ENCODE assay signal across 8 mouse cellular contexts in the genomic region with DNA sequence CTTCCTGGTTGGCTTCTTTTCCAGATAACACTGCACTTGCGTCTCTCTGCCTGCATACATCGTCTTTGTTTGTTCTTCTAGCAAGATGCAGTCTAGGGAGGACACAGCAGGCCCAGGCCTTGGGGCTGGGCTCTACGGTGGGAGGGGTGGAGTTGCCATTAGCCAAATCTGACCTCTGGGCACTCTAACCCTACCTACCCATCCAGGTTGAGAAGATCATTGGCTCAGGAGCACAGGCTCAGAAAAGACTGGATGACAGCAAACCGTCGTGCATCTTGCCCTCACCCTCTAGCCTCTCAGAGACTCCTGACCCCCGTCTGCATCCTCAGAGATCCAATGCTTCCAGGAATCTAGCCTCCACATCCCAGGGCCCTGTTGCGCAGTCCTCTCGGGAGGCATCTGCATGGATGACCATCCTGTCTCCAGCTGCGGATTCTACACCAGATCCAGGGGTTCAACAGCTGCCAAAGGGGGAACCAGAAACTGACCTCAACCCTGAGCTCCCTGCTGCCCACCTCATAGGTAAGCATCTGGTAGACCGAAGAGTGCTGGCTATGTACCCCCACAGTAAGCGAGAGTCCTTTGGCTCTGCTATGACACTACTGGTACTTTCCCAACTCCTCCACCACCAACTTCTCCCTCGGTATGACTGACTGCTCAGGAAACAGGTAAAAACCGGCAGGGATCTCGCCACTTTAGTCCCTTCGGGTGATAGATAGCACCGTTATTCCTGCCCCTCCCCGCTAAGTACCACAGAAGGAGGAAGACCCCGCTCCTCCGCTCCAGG. TPM values are rescaled to one million over a fixed set of nuclear protein-coding genes. Genes with fewer than 3 reads are reported as not detected.
DNase-seq lines count a peak whose midpoint lies in the region; ATAC-seq and TF ChIP-seq lines count a peak whose summit lies in the region.

No protein-coding gene starts in this region.

- ATAC-seq in heart, embryonic 15.5 days (replicated peaks; ENCODE audit: insufficient number of reproducible peaks, insufficient read depth, low FRiP score, low read depth), result 0 out of 2 replicates have a peak, but pooled peaks have one; percentile 20
- ATAC-seq in G1E (ENCODE audit: extremely low read depth, insufficient number of reproducible peaks, low FRiP score, poor library complexity, severe bottlenecking), result no peak
- peak; percentile 51; the same call in 1 of the 2 replicates for ATAC-seq in hindbrain, embryonic 15.5 days (ENCODE audit: low FRiP score, low read depth)
- ATAC-seq in midbrain, embryonic 14.5 days (ENCODE audit: low FRiP score, low TSS enrichment), result no peak

- no peaks in the 10 kb centered on the region for H3K36me3 ChIP-seq in heart, embryonic 15.5 days
- no peaks in the 10 kb centered on the region for H3K36me3 ChIP-seq in G1E (replicated peaks)
- no peaks in the 10 kb centered on the region for H3K36me3 ChIP-seq in hindbrain, embryonic 15.5 days
- no peaks in the 10 kb centered on the region for H3K36me3 ChIP-seq in midbrain, embryonic 14.5 days (ENCODE audit: control insufficient read depth, insufficient read depth, low read length)

- DNase-seq in heart, postnatal 4 days, result no peak
- DNase-seq in G1E (ENCODE audit: low spot score), result no peak
- no peak for DNase-seq in midbrain, embryonic 14.5 days
- no peak for DNase-seq in gastrocnemius, postnatal 10 days
- DNase-seq in layer of hippocampus, adult 9-11 months, result no peak
- DNase-seq in adrenal gland, postnatal 36 days, result no peak

- no peaks in the 10 kb centered on the region for H3K9me3 ChIP-seq in heart, embryonic 15.5 days (replicated peaks)
- H3K9me3 ChIP-seq in G1E (replicated peaks), result no peaks in the 10 kb centered on the region; the same call in 1 of the 2 replicates
- no peaks in the 10 kb centered on the region for H3K9me3 ChIP-seq in hindbrain, embryonic 15.5 days
- no peaks in the 10 kb centered on the region for H3K9me3 ChIP-seq in midbrain, embryonic 14.5 days (ENCODE audit: control insufficient read depth, low read length)

- no peak overlapping the region for H3K27ac ChIP-seq in heart, embryonic 15.5 days
- no peak overlapping the region for H3K27ac ChIP-seq in hindbrain, embryonic 15.5 days (replicated peaks)
- H3K27ac ChIP-seq in midbrain, embryonic 14.5 days (replicated peaks; ENCODE audit: low read depth, low read length), result no peak overlapping the region

- H3K4me1 ChIP-seq in heart, embryonic 15.5 days (replicated peaks), result peaks cover 18% of the 10 kb centered on the region
- peaks cover 55% of the 10 kb centered on the region for H3K4me1 ChIP-seq in G1E (ENCODE audit: insufficient read depth, low read depth, low read length)
- peaks cover 10% of the 10 kb centered on the region for H3K4me1 ChIP-seq in hindbrain, embryonic 15.5 days (replicated peaks)
- H3K4me1 ChIP-seq in midbrain, embryonic 14.5 days (ENCODE audit: control insufficient read depth, insufficient read depth, low read length), result peaks cover 6% of the 10 kb centered on the region; the same call in 1 of the 2 replicates

- 29% methylated on average over 19 of the region's 19 CpGs for WGBS in heart, embryonic 15.5 days
- WGBS in hindbrain, embryonic 15.5 days, result 43% methylated on average over 19 of the region's 19 CpGs
- WGBS in midbrain, embryonic 14.5 days, result 46% methylated on average over 19 of the region's 19 CpGs

- H3K4me3 ChIP-seq in heart, embryonic 15.5 days, result peak overlapping the region; percentile 57
- H3K4me3 ChIP-seq in G1E (ENCODE audit: low read depth, low read length), result peak overlapping the region; percentile 63; the same call in 1 of the 2 replicates
- H3K4me3 ChIP-seq in hindbrain, embryonic 15.5 days, result peak overlapping the region; percentile 40
- H3K4me3 ChIP-seq in midbrain, embryonic 14.5 days (replicated peaks; ENCODE audit: low read depth, low read length), result peak overlapping the region; percentile 30

- H3K27me3 ChIP-seq in heart, embryonic 15.5 days, result peaks cover 57% of the 10 kb centered on the region
- peaks cover 40% of the 10 kb centered on the region for H3K27me3 ChIP-seq in G1E (ENCODE audit: insufficient read depth, low read length)
- H3K27me3 ChIP-seq in hindbrain, embryonic 15.5 days, result peaks cover 34% of the 10 kb centered on the region
- peaks cover 29% of the 10 kb centered on the region for H3K27me3 ChIP-seq in midbrain, embryonic 14.5 days (ENCODE audit: control insufficient read depth, insufficient read depth, low read length)

- TF ChIP-seq CTCF in G1E (IDR thresholded peaks at IDR 0.05; ENCODE audit: low read depth, low read length), result no peak

- peak overlapping the region; percentile 92 for H3K4me2 ChIP-seq in heart, embryonic 15.5 days
- peak overlapping the region; percentile 69 for H3K4me2 ChIP-seq in hindbrain, embryonic 15.5 days
- H3K4me2 ChIP-seq in midbrain, embryonic 14.5 days (ENCODE audit: low read length), result peak overlapping the region; percentile 62

- peak overlapping the region; percentile 56 for H3K9ac ChIP-seq in heart, embryonic 15.5 days
- H3K9ac ChIP-seq in hindbrain, embryonic 15.5 days, result 0 out of 2 replicates have a peak overlapping the region, but pooled peaks have one; percentile 36
- peak overlapping the region; percentile 42; the same call in 1 of the 2 replicates for H3K9ac ChIP-seq in midbrain, embryonic 14.5 days (replicated peaks; ENCODE audit: low read length)

RNA-seq across cellular contexts. Expression of a gene that starts 0.8 kb away (rescaled TPM):
- polyA plus RNA-seq in heart, embryonic 15.5 days (2015; fragmentation: Nextera tagmentation; extraction: Ambion mirVana), result 1.5 and 4.8 TPM in 2 replicates
- total RNA-seq in heart, postnatal 4 days (2021), result 1 to 10 TPM in 1 of 2 experiments, under 1 TPM in 1; 0.81 to 1.0 TPM
- total RNA-seq in G1E (2014; fragmentation: Nextera tagmentation) (not detected in 2 replicates), G1E (2017) (0.99 and 1.2 TPM in 2 replicates)
- 0.45 and 0.78 TPM in 2 replicates for polyA plus RNA-seq in G1E (2012)
- 0.84 and 0.97 TPM in 2 replicates for polyA plus RNA-seq in hindbrain, embryonic 15.5 days (2015; fragmentation: Nextera tagmentation; extraction: Ambion mirVana)
- polyA plus RNA-seq in midbrain, embryonic 14.5 days (2014; fragmentation: Nextera tagmentation; extraction: Ambion mirVana), result 0.74 and 0.84 TPM in 2 replicates
- under 1 TPM; 0.68 to 0.75 TPM for total RNA-seq in gastrocnemius, postnatal 10 days (2021)
- total RNA-seq in adrenal gland, postnatal 36 days (2021), result 1 to 10 TPM in 1 of 2 experiments, under 1 TPM in 1; 0.89 to 6.6 TPM

RNA-seq across cellular contexts. Expression of a gene that starts 6.8 kb away (rescaled TPM):
- 0.43 TPM in 1 of 2 replicates, not detected in the other for polyA plus RNA-seq in heart, embryonic 15.5 days (2015; fragmentation: Nextera tagmentation; extraction: Ambion mirVana)
- 1 to 10 TPM in 1 of 2 experiments, under 1 TPM in 1; 0.76 to 1.3 TPM for total RNA-seq in heart, postnatal 4 days (2021)
- total RNA-seq in G1E (2014; fragmentation: Nextera tagmentation) (0.68 TPM in 1 of 2 replicates, not detected in the other), G1E (2017) (1.4 and 1.5 TPM in 2 replicates)
- polyA plus RNA-seq in G1E (2012), result 0.04 TPM in 1 of 2 replicates, not detected in the other
- polyA plus RNA-seq in hindbrain, embryonic 15.5 days (2015; fragmentation: Nextera tagmentation; extraction: Ambion mirVana), result 0.13 TPM in 1 of 2 replicates, not detected in the other
- not detected in 2 replicates for polyA plus RNA-seq in midbrain, embryonic 14.5 days (2014; fragmentation: Nextera tagmentation; extraction: Ambion mirVana)
- under 1 TPM; 0.23 to 0.99 TPM for total RNA-seq in gastrocnemius, postnatal 10 days (2021)
- under 1 TPM; 0.23 to 0.36 TPM for total RNA-seq in adrenal gland, postnatal 36 days (2021)

RNA-seq across cellular contexts. Expression of a gene that starts 6.8 kb away (rescaled TPM):
- polyA plus RNA-seq in heart, embryonic 15.5 days (2015; fragmentation: Nextera tagmentation; extraction: Ambion mirVana), result 8.1 and 12.2 TPM in 2 replicates
- total RNA-seq in heart, postnatal 4 days (2021), result 1 to 10 TPM; 4.2 to 4.8 TPM
- total RNA-seq in G1E (2014; fragmentation: Nextera tagmentation) (81.9 and 91.5 TPM in 2 replicates), G1E (2017) (391 and 521 TPM in 2 replicates)
- 7.1 and 8.0 TPM in 2 replicates for polyA plus RNA-seq in G1E (2012)
- polyA plus RNA-seq in hindbrain, embryonic 15.5 days (2015; fragmentation: Nextera tagmentation; extraction: Ambion mirVana), result 5.6 and 13.9 TPM in 2 replicates
- polyA plus RNA-seq in midbrain, embryonic 14.5 days (2014; fragmentation: Nextera tagmentation; extraction: Ambion mirVana), result 3.8 and 9.0 TPM in 2 replicates
- 1 to 10 TPM; 4.6 to 5.3 TPM for total RNA-seq in gastrocnemius, postnatal 10 days (2021)
- 1 to 10 TPM; 4.4 to 4.8 TPM for total RNA-seq in adrenal gland, postnatal 36 days (2021)

RNA-seq across cellular contexts. Expression of a gene that starts 10.1 kb away (rescaled TPM):
- 0.09 and 0.62 TPM in 2 replicates for polyA plus RNA-seq in heart, embryonic 15.5 days (2015; fragmentation: Nextera tagmentation; extraction: Ambion mirVana)
- under 1 TPM; 0.26 to 0.32 TPM for total RNA-seq in heart, postnatal 4 days (2021)
- not detected in 2 replicates for total RNA-seq in G1E (2014; fragmentation: Nextera tagmentation)
- 0.12 TPM in 1 of 2 replicates, not detected in the other for total RNA-seq in G1E (2017)
- not detected in 2 replicates for polyA plus RNA-seq in G1E (2012)
- 0.39 and 0.42 TPM in 2 replicates for polyA plus RNA-seq in hindbrain, embryonic 15.5 days (2015; fragmentation: Nextera tagmentation; extraction: Ambion mirVana)
- polyA plus RNA-seq in midbrain, embryonic 14.5 days (2014; fragmentation: Nextera tagmentation; extraction: Ambion mirVana), result 0.20 and 0.73 TPM in 2 replicates
- total RNA-seq in gastrocnemius, postnatal 10 days (2021), result under 1 TPM in 1 of 2 experiments, not detected in 1; 0.16 TPM
- total RNA-seq in adrenal gland, postnatal 36 days (2021), result under 1 TPM; 0.36 to 0.40 TPM

RNA-seq across cellular contexts. Expression of a gene that starts 19.2 kb away (rescaled TPM):
- polyA plus RNA-seq in heart, embryonic 15.5 days (2015; fragmentation: Nextera tagmentation; extraction: Ambion mirVana), result 7.5 and 9.6 TPM in 2 replicates
- 1 to 10 TPM; 2.9 to 3.4 TPM for total RNA-seq in heart, postnatal 4 days (2021)
- total RNA-seq in G1E (2014; fragmentation: Nextera tagmentation) (3.1 TPM in 1 of 2 replicates, not detected in the other), G1E (2017) (2.1 and 3.2 TPM in 2 replicates)
- 0.17 TPM in 1 of 2 replicates, not detected in the other for polyA plus RNA-seq in G1E (2012)
- polyA plus RNA-seq in hindbrain, embryonic 15.5 days (2015; fragmentation: Nextera tagmentation; extraction: Ambion mirVana), result 7.4 and 9.6 TPM in 2 replicates
- polyA plus RNA-seq in midbrain, embryonic 14.5 days (2014; fragmentation: Nextera tagmentation; extraction: Ambion mirVana), result 3.3 and 8.8 TPM in 2 replicates
- total RNA-seq in gastrocnemius, postnatal 10 days (2021), result 1 to 10 TPM; 2.4 to 2.6 TPM
- 1 to 10 TPM; 3.8 to 4.4 TPM for total RNA-seq in adrenal gland, postnatal 36 days (2021)

Comparison
In these comparisons a context has a peak if more than half of its experiments do, and no peak if none do; other contexts are left out.
1. ATAC-seq: peak in heart, embryonic 15.5 days (single experiment) and hindbrain, embryonic 15.5 days (single experiment); none in G1E (single experiment) and midbrain, embryonic 14.5 days (single experiment).
2. RNA of a gene that starts 6.8 kb away (total RNA-seq): 81.9 to 521 TPM in G1E; 4.6 to 5.3 TPM in gastrocnemius, postnatal 10 days, 4.4 to 4.8 TPM in adrenal gland, postnatal 36 days and 4.2 to 4.8 TPM in heart, postnatal 4 days; every median in the first group is over 10 times any median in the second.
3. Peak in every context shown above with its lines, with median percentiles within 50 percentile points of each other: H3K4me2 ChIP-seq, H3K4me3 ChIP-seq and H3K9ac ChIP-seq.